Mouse (Mus musculus) forebrain, embryonic 10.5 days (tissue): ENCODE data around the gene Akap9. TPM values are rescaled to one million over a fixed set of nuclear protein-coding genes. Genes with fewer than 3 reads are reported as not detected.

ENCODE experiments used
- DNase-seq: peaks from one replicate; pipeline ENCODE4 v3.0.0-alpha.2; 2017; ENCODE audit warnings: low spot score; ENCODE audit errors: extremely low spot score
- H3K27ac ChIP-seq: fragments of 300-500 bp; sonication (generic); 2 replicates; pipeline ENCODE4 v1.5.1; 2016; ENCODE audit warnings: mild to moderate bottlenecking
- H3K27me3 ChIP-seq: fragments of 300-500 bp; sonication (generic); 2 replicates; pipeline ENCODE4 v1.6.1; 2016; ENCODE audit warnings: mild to moderate bottlenecking; ENCODE audit not compliant: poor library complexity, severe bottlenecking
- H3K36me3 ChIP-seq: fragments of 300-500 bp; sonication (generic); replicated peaks from 2 replicates; pipeline ENCODE4 v1.6.1; 2016; ENCODE audit warnings: mild to moderate bottlenecking, moderate library complexity
- H3K4me1 ChIP-seq: fragments of 300-500 bp; sonication (generic); 2 replicates; pipeline ENCODE4 v1.6.1; 2016
- H3K4me3 ChIP-seq: fragments of 300-500 bp; sonication (generic); 2 replicates; pipeline ENCODE4 v1.5.1; 2016; ENCODE audit warnings: mild to moderate bottlenecking, moderate library complexity
- H3K9me3 ChIP-seq: fragments of 300-500 bp; sonication (generic); 2 replicates; pipeline ENCODE4 v1.6.1; 2016; ENCODE audit warnings: mild to moderate bottlenecking, moderate library complexity
- WGBS: fragments of 180-500 bp; shearing (Covaris S2); methylation state at CpG from one replicate; pipeline ENCODE4 v1.1.7; 2016; 5-methylcytosine and 5-hydroxymethylcytosine counted together
- polyA plus RNA-seq: library from polyadenylated mRNA; unstranded; fragments of >200 nt; fragmentation: Nextera tagmentation; extraction: Ambion mirVana; gene quantifications from 2 replicates; pipeline ENCODE4 v1.2.1, GENCODE M21; 2016

Akap9 gene
- polyA plus RNA-seq, 1 experiment from 2014 or later: 128 TPM

DNA sequence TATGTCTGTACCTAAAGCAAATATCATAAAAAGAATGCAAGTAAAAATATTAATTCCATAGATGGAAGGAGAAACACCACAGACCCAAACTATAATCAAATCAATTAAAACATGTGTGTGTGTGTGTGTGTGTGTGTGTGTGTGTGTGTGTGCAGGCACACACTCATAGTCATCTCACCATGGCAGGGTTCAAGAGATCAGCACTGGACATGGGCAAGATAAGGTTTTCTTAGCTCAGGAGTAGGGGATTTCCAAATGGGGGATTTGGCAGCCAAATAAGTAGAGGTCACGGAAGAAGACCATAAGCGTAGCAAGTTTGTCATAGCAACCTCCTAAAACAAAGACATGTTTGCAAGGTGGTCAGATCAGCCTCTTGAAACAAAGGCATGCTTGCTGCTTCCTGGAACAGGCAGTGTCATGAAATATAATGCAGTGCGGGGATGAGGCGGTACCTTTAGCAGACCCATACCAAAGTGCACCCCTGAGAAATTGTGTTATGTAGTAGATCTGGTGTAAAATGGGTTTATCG is 184.8 kb downstream of the Akap9 start:
- no peak overlapping the region for H3K4me3 ChIP-seq
- DNase-seq: no peak
- no peaks in the 10 kb centered on the region for H3K4me1 ChIP-seq
- no peaks in the 10 kb centered on the region for H3K36me3 ChIP-seq
- 95% methylated on average over 5 of the region's 5 CpGs for WGBS
- no peaks in the 10 kb centered on the region for H3K27me3 ChIP-seq
- no peaks in the 10 kb centered on the region for H3K9me3 ChIP-seq
- no peak overlapping the region for H3K27ac ChIP-seq

Other genes with a start within 250 kb of the Akap9 start
- 9.7 and 9.9 TPM in 2 replicates for gene Ankib1, start 125.1 kb upstream of the Akap9 start, polyA plus RNA-seq
- 61.5 and 63.3 TPM in 2 replicates for gene Krit1, start 124.9 kb upstream of the Akap9 start, polyA plus RNA-seq
- gene Lrrd1, start 82.9 kb upstream of the Akap9 start, polyA plus RNA-seq: 0.09 and 0.15 TPM in 2 replicates
- 7.9 and 10.7 TPM in 2 replicates for gene Mterf1a, start 34.1 kb upstream of the Akap9 start, polyA plus RNA-seq
- 126 and 128 TPM in 2 replicates for gene Cyp51, start 176.7 kb downstream of the Akap9 start, polyA plus RNA-seq